Mouse (Mus musculus) liver, postnatal 0 days (tissue): ENCODE results near the gene Bclaf1.

ENCODE experiments used
- CTCF ChIP-seq: sonication (generic); IDR thresholded peaks from 2 replicates; pipeline ENCODE4 v1.5.1; 2016; ENCODE audit warnings: antibody characterized with exemption, low read depth
- EP300 ChIP-seq: IDR thresholded peaks from 2 replicates; pipeline ENCODE4 v1.6.1; 2016; ENCODE audit warnings: antibody characterized with exemption, low read depth, mild to moderate bottlenecking

- no peak for TF ChIP-seq CTCF
- no peak for TF ChIP-seq EP300
These were observed 13.2 kb upstream of the Bclaf1 start for GRCm38 (mm10) chr10:20299114-20299513.
